Mouse (Mus musculus) forebrain, postnatal 0 days (tissue): ENCODE data around the gene Gm38393. TPM values are rescaled to one million over a fixed set of nuclear protein-coding genes. Genes with fewer than 3 reads are reported as not detected.

Experiments
- ATAC-seq: fragments of 200-750 bp; cut with Nextera tagmentation; 2 replicates; pipeline ENCODE4 v1.8.0; 2017; ENCODE audit warnings: mild to moderate bottlenecking, moderate library complexity
- DNase-seq: peaks from one replicate; pipeline ENCODE4 v3.0.0-alpha.2; 2015
- H3K27ac ChIP-seq: fragments of 300-500 bp; sonication (generic); 2 replicates; pipeline ENCODE4 v1.5.1; 2014; ENCODE audit warnings: low read depth, mild to moderate bottlenecking, antibody characterized with exemption, low read length, moderate library complexity, mixed read lengths
- H3K27me3 ChIP-seq: fragments of 300-500 bp; sonication (generic); 2 replicates; pipeline ENCODE4 v1.6.1; 2014; ENCODE audit warnings: mild to moderate bottlenecking, low read length, mixed read lengths; ENCODE audit not compliant: insufficient read depth
- H3K36me3 ChIP-seq: fragments of 300-500 bp; sonication (generic); 2 replicates; pipeline ENCODE4 v1.6.1; 2014; ENCODE audit warnings: mild to moderate bottlenecking, moderate library complexity; ENCODE audit not compliant: insufficient read depth
- H3K4me1 ChIP-seq: fragments of 300-500 bp; sonication (generic); 2 replicates; pipeline ENCODE4 v1.6.1; 2014; ENCODE audit warnings: antibody characterized with exemption; ENCODE audit not compliant: insufficient read depth
- H3K4me2 ChIP-seq: fragments of 300-500 bp; sonication (generic); 2 replicates; pipeline ENCODE4 v1.6.1; 2014; ENCODE audit warnings: low read depth, mild to moderate bottlenecking, moderate library complexity
- H3K4me3 ChIP-seq: fragments of 300-500 bp; sonication (generic); 2 replicates; pipeline ENCODE4 v1.5.1; 2014; ENCODE audit warnings: low read depth, low read length, mixed read lengths
- H3K9ac ChIP-seq: fragments of 300-500 bp; sonication (generic); 2 replicates; pipeline ENCODE4 v1.6.1; 2014; ENCODE audit warnings: mild to moderate bottlenecking
- H3K9me3 ChIP-seq: fragments of 300-500 bp; sonication (generic); 2 replicates; pipeline ENCODE4 v1.6.1; 2016; ENCODE audit warnings: low read length
- CTCF ChIP-seq: sonication (generic); IDR thresholded peaks from 2 replicates; pipeline ENCODE4 v1.5.1; 2016; ENCODE audit warnings: antibody characterized with exemption, control low read depth, low read depth
- WGBS: fragments of 180-500 bp; shearing (Covaris S2); extraction: QIAGEN DNeasy Blood & Tissue Kit; methylation state at CpG from one replicate; pipeline ENCODE4 v1.1.7; 2014; 5-methylcytosine and 5-hydroxymethylcytosine counted together
- polyA plus RNA-seq: library from polyadenylated mRNA; unstranded; fragments of >200 nt; fragmentation: Nextera tagmentation; extraction: Ambion mirVana; gene quantifications from 2 replicates; pipeline ENCODE4 v1.2.1, GENCODE M21; 2015
- total RNA-seq: library from RNA; depleted of rRNA; stranded (reverse); fragments of >200 nt; gene quantifications from 2 replicates; pipeline ENCODE4 v1.2.3, GENCODE M21; 2014; rRNA removed

Gm38393 gene
- total and polyA plus RNA-seq, 2 experiments from 2014 or later, result 1.9 to 81.3 TPM

DNA sequence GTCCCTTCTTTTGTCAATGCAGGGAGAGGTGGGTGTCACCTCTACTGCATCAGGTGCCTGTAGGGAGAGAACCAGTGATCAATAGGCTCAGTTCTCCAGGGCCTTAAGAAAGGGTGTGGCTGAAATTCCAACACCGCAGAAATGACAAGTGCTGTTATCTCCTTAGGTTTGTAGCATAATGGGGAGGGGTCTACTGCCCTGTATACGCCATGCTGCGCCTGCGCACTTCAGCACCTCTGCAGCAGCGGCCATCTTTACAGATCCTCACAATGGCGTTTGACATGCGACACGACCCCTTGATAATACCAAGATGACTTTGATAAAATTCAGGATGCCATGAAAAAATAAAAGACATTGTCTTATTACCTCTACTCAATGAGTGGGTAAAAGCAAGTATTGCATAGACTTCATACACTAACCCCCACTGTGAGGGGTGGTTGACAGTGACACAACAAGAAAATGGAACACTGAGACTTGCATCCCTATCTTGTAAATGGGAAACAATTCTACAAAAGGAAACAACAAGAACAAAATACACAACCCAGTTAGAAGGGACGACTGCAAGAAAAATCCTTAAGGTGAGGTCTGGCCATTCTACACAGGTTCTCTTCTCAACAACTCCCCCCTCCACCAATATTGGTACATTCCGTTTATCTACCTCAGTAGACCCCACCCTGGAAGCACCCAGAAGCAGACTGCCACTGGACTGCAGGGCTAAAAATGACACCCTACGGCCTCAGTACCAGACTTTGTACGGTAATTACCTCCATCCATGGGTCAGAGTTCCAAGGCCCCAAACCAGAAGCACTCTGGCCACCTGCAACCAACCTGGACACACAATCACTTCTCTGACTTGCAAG is 1.6 kb downstream of the Gm38393 start:
- no peaks in the 10 kb centered on the region for H3K27me3 ChIP-seq
- no peak for TF ChIP-seq CTCF
- H3K4me1 ChIP-seq, result no peaks in the 10 kb centered on the region
- DNase-seq (peak; percentile 89), ATAC-seq (peak; percentile 82)
- peak overlapping the region; percentile 55 for H3K4me3 ChIP-seq
- 51% methylated on average over 12 of the region's 12 CpGs for WGBS
- H3K36me3 ChIP-seq, result no peaks in the 10 kb centered on the region
- 0 out of 2 replicates have a peak, but pooled peaks cover 4% of the 10 kb centered on the region for H3K9me3 ChIP-seq
- peak overlapping the region; percentile 90 for H3K27ac ChIP-seq
- peak overlapping the region; percentile 68 for H3K9ac ChIP-seq
- H3K4me2 ChIP-seq, result peak overlapping the region; percentile 40

DNA sequence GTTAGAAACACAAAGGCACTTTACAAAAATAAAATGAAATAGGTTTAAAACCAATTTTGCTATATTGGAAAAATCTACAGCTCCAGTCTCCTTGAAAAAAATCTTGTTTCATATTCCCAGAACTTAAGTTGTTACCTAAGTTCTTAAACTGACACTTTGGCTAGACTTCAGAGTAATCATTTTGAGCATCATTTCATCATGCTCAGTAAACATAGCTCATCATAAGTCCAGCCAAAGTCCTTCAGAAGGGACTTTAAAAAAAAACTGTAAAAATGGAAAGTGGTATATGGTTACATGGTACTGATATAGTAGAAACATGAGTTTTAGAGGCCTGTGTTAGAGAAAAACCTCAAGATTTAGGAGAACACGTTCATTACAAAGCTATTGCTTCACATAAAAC is 26.2 kb downstream of the Gm38393 start:
- DNase-seq (no peak), ATAC-seq (no peak)
- H3K9ac ChIP-seq, result no peak overlapping the region
- no peaks in the 10 kb centered on the region for H3K27me3 ChIP-seq
- no peak overlapping the region for H3K4me3 ChIP-seq
- H3K27ac ChIP-seq, result no peak overlapping the region
- H3K36me3 ChIP-seq, result no peaks in the 10 kb centered on the region
- no peaks in the 10 kb centered on the region for H3K9me3 ChIP-seq
- H3K4me1 ChIP-seq, result no peaks in the 10 kb centered on the region
- 69% methylated on average over 1 of the region's 1 CpGs for WGBS
- TF ChIP-seq CTCF, result no peak
- H3K4me2 ChIP-seq, result no peak overlapping the region

Other genes with a start within 250 kb of the Gm38393 start
- not detected in 2 replicates for gene Snurf, start within 50 bp of the Gm38393 start, total RNA-seq
- gene Snurf, start within 50 bp of the Gm38393 start, polyA plus RNA-seq, result 493 and 601 TPM in 2 replicates
- gene Snrpn, start 135.2 kb upstream of the Gm38393 start, total RNA-seq, result 398 and 399 TPM in 2 replicates
- gene Snrpn, start 135.2 kb upstream of the Gm38393 start, polyA plus RNA-seq, result 678 and 847 TPM in 2 replicates